Mouse (Mus musculus) brain, adult 10 weeks (tissue): ENCODE data around the gene Zfp575. TPM values are rescaled to one million over a fixed set of nuclear protein-coding genes. Genes with fewer than 3 reads are reported as not detected.

Source experiments
- polyA plus RNA-seq: library from polyadenylated mRNA; stranded (reverse); fragments of 350-450 nt; fragmentation: Illumina TruSeq; extraction: RNeasy Lipid Tissue Mini Kit (QIAGEN cat#74804); gene quantifications from one replicate; pipeline ENCODE4 v1.2.3, GENCODE M21; 2015; ENCODE audit warnings: low read depth, low replicate concordance

Gene Zfp575
- polyA plus RNA-seq, result 4.9 TPM

GRCm38 (mm10) chr7:24587330-24588105, at the start of gene Zfp575, which contains the start of gene Ethe1:
Zfp575 (minus strand) TSS chr7:24587641.
Ethe1 (plus strand) TSS chr7:24587543.

GRCm38 (mm10) chr7:24636264-24636663, 48.8 kb upstream of the Zfp575 start, which contains the start of gene Lypd3:
Lypd3 (plus strand) TSS chr7:24636550.

GRCm38 (mm10) chr7:24610144-24610878, 22.9 kb upstream of the Zfp575 start, which contains the start of gene Phldb3:
Phldb3 (plus strand) TSS chr7:24610763.

GRCm38 (mm10) chr7:24546068-24546614, 41.3 kb downstream of the Zfp575 start, which contains the start of the genes Pinlyp and Xrcc1:
Pinlyp (minus strand) TSS chr7:24546118.
Xrcc1 (plus strand) TSS chr7:24546289.

Other genes starting within 250 kb of the Zfp575 start
- not detected for gene Lypd5, start 238.4 kb downstream of the Zfp575 start, polyA plus RNA-seq
- not detected for gene Kcnn4, start 217.4 kb downstream of the Zfp575 start, polyA plus RNA-seq
- gene Smg9, start 188.0 kb downstream of the Zfp575 start, polyA plus RNA-seq, result 32.4 TPM
- not detected for gene Irgc1, start 135.3 kb downstream of the Zfp575 start, polyA plus RNA-seq
- 0.91 TPM for gene Plaur, start 125.2 kb downstream of the Zfp575 start, polyA plus RNA-seq
- 236 TPM for gene Cadm4, start 105.6 kb downstream of the Zfp575 start, polyA plus RNA-seq
- gene Zfp428, start 80.6 kb downstream of the Zfp575 start, polyA plus RNA-seq, result 43.4 TPM
- not detected for gene AC161166.1, start 75.2 kb downstream of the Zfp575 start, polyA plus RNA-seq
- 40.0 TPM for gene Irgq, start 57.0 kb downstream of the Zfp575 start, polyA plus RNA-seq
- not detected for gene Pinlyp, start 41.5 kb downstream of the Zfp575 start, polyA plus RNA-seq
- 29.4 TPM for gene Xrcc1, start 41.4 kb downstream of the Zfp575 start, polyA plus RNA-seq
- gene Ethe1, start 98 bp downstream of the Zfp575 start, polyA plus RNA-seq, result 18.0 TPM
- gene Phldb3, start 23.1 kb upstream of the Zfp575 start, polyA plus RNA-seq, result not detected
- not detected for gene Lypd3, start 48.9 kb upstream of the Zfp575 start, polyA plus RNA-seq
- gene Tex101, start 89.0 kb upstream of the Zfp575 start, polyA plus RNA-seq, result not detected
- gene BC049730, start 121.6 kb upstream of the Zfp575 start, polyA plus RNA-seq, result not detected
- gene Gm4763, start 139.3 kb upstream of the Zfp575 start, polyA plus RNA-seq, result not detected
- gene Cd177, start 172.7 kb upstream of the Zfp575 start, polyA plus RNA-seq, result not detected
- gene Ceacam10, start 189.6 kb upstream of the Zfp575 start, polyA plus RNA-seq, result not detected